Mouse (Mus musculus) frontal cortex, postnatal 36 days (tissue): ENCODE results near the gene Lrba.

ENCODE experiments used
- DNase-seq, 2 experiments: peaks; one replicate each; pipeline ENCODE4 v3.0.0; 2022; ENCODE audit warnings: low spot score in 2 of 2

Gene Lrba

DNA sequence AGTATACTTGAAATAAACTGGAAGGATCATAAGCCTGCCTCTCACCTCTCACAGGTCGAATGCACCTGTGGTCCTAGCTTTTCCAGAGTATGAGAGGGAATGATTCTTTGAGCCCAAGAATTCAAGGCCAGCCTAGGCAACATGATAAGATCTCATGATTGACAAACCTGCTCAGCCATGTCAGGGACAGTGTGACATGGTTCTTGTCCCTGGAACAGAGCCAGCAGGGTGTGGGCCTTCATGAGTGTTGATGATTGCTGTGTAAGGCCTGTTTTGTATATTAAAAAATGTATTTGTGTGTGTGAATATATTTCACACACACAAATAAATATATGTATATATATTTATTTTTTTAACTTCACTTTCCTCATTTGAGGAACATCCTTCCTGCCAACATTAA is 29.3 kb downstream of the Lrba start:
- no peak for DNase-seq

DNA sequence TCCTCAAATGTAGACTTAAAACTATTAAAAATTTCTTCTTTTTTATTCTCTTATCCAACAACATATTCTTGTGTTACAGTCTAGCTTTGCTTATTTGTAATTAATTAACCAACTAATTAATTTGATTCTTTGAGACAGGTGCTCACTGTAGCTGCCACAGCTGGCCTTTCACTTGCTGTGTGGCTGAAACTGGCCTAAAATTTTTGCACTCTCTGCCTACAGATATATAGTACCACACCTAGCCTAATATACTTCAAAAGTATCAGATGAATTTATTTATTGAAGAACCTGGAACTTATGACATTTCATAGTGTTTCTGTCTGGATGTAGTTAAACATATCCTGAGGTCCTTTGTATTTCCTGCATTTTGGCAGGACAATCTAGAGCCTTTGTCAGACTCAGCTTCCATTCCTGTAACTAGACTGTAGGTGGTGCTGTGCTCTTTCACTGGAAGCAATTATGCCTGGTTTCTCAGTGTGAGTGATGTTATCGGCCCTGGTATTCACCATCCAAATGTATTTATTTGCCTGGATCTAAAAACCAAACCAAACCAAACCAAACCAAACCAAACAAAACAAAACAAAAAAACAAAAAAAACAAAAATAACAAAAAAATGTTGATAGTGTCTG is 43.7 kb downstream of the Lrba start:
- DNase-seq = peak in 1 of 2 experiments; percentile 43

DNA sequence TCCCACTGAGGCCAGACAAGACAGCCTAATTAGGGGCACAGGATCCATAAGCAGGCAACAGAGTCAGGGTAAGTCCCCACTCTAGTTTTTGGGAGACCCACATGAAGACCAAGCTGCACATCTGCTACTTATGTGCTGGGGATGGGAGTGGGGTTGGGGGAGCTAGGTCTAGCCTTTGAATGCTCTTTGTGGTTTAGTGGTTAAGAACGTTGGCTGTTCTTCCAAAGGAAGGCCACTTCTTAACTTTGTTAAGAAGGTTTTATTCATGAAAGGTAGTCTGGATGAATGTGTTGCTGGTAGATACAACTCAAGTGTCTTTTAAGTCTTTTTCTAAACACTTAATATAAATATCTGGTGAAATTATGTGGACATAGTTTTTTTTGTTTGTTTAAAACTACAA is 51.2 kb downstream of the Lrba start:
- no peak for DNase-seq

DNA sequence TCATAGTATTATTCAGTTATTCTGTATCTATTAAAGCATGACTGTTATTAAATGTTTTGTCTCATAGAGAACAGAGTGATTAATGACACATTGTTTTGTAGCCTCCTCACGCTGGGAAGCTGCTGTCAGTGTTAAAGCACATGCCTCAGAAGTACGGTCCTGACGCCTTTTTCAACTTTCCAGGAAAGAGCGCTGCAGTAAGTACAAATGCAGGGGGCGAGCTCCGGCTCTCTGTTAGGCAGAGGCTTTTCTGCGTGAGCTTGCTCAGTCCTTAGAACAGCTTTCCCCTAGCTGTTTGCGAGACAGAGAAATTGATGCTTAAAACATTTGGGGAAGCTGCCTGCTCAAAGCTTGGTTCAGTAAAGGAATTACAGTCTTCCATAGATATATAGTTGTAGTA is 66.8 kb downstream of the Lrba start:
- no peak for DNase-seq

DNA sequence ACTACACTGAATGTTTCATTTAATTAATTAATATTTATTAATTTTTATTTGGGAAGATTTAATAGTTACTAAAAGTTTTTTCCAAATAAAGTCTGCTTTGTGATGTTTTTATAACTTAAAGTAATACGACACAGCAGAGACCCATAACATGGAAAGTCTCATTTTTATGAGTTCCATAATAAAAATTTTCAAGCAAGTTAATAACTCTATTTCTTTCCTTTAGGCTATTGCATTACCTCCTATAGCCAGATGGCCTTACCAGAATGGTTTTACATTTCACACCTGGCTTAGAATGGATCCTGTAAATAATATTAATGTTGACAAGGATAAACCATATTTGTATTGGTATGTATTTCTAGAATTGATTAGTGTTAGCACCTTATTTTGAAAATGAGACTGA is 70.4 kb downstream of the Lrba start:
- no peak for DNase-seq

DNA sequence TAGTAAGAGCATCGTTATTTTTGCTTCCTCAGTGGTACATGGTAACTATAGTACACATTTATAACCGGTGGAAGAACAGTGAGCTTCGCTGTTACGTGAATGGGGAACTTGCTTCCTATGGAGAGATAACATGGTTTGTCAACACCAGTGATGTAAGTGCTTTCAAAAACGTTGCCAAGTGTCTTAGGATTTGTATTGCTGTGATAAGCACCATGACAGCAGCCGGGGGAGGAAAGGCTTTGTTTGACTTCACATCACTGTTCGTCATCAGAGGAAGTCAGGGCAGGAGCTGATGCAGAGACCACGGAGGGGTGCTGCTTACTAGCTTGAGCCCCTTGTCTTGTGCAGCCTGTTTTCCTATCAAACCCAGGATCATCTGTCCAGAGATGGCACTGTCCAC is 71.7 kb downstream of the Lrba start:
- DNase-seq = no peak

DNA sequence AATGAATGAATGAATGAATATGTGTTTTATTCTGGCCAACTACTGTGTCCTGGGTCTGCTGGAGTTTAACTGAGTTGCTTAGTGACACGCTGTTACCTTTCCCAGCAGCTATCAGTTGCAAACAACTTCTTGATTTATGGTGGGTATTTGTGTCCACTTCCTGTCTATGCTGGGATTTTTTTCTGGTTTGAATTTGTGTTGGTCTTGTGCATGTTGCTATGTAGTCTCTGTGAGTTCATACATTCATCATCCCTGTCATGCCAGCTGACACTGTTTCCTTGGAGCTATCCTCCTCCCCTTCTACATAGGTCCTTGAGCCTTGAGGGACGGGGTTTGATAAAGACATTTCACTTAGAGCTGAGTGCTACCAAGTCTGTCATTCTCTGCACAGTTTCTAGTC is 84.4 kb downstream of the Lrba start:
- no peak for DNase-seq

DNA sequence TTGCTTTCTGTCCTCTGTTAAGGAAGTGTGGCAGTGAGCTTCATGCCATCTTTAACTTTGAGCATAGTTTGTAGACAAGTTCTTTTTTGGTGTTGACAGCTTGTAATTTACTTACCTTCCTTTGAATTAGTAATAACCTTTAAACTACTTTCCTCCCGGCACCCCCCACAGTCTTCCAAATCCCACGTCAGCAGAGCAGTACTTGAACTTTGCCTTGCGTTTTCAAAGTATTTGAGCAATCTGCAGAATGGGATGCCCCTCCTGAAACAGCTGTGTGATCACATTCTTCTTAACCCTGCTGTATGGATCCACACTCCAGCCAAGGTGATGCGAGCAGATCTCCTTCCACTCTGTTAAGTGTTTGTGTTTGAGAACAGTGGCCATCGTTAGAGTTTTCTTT is 85.7 kb downstream of the Lrba start:
- DNase-seq = no peak

DNA sequence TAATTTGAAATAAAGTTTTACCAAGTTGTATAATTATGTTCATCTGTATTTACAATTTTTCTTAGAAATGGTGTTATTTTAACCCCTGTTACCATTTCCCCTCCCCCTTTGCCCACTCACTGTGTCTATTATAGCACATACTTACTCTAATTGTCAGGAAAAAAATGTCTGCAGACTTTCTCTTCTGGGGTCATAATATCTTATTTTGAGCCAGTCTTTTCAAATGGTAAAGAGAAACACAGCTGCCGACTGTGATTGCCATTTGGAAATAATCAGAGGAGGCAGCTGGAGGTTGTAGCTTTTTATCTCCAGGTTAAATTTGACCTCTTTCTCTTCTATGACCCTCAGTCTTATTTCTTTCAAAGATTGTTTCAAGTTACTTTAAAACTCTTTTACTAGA is 86.9 kb downstream of the Lrba start:
- DNase-seq = no peak

DNA sequence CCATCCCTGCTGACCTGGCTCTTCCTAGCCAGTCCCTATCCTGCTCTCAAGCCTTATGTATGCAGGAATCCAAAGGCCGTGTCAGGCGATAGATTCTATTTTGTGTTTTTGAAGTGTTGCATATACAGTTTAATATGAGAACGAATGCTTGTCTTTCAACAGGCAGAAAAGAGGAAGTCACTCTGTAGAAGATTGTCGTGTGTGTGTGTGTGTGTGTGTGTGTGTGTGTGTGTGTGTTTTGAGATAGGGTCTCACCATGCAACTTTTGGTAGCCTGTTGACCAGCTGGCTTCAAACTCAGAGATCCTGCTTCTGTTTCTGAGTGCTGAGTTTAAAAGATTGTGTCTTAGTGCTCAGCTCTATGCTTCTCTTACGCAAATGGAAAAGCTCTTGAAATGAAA is 93.2 kb downstream of the Lrba start:
- no peak for DNase-seq

DNA sequence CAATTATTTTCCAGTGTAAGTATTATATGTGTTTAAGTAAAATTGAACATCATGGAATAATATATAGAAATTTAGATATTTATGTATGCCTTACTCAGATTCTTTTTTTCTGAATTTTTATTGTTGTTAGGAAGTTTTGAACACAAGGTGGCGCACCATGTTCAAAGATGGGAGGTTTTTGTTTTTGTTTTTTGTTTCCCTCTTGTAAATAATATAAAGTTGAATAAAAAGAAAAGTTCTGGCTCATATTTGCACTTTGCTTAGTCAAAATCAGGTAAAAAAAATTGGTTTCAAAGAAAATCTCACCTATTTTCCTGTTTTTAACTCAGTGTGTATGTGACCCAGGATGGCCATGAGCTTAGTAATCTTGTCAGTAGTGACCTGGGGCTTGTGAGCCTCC is 104.1 kb downstream of the Lrba start:
- no peak for DNase-seq

DNA sequence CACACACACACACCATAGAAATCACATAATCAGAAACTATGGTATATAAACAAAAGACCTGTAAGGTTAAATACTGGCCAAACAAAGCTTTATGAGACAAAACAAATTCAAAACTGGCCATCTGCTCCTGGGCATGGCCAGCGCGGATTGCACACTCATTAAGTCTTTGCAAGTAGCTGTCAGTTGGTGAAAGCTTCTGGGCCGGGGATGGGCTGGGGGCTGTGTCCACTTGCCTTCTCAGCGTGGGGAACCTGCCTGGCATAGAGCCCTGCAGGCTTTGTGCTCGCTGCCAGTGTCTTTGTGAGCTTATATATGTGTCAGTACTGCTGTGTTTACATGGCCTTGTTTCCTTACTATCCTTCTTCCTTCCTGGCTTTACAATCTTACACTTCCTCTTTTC is 118.8 kb downstream of the Lrba start:
- DNase-seq = no peak

DNA sequence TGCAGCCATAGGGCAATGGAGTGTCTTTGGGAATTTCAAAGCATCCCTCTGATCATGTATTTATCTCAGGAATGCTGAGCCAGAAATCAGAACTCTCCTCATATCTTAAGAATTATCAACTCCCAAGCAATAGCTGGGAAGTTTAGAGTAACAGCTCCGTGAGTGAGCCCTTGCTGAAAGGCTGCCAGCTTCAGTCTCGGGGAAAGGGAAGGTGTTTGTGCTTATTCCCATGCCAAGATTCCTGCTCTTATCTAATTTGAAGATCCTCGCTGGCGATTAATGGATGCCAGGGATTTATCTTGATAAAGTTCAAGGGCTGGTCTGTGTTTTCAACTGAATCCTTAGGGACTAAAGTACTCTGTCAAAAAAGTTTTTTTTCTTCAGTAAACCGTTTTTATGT is 138.0 kb downstream of the Lrba start:
- no peak for DNase-seq

DNA sequence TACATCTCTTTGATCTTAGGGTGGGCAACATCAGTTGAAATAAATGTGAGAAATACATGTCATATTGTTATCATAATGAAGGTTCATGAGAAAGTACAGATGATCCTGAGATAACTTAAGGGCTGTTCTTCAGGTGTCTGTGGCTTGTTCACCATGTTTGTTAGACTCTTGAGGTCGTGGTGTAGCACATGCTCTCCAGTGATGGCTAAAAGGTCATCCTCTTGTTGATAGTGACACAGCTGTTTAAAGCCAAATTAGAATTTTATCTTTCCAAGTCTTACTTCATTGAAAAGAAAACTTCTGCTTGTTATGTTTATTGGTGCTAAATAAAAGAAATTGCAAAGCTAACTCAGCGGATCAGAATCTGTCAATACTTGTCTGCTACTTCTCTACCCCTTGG is 147.0 kb downstream of the Lrba start:
- no peak for DNase-seq

DNA sequence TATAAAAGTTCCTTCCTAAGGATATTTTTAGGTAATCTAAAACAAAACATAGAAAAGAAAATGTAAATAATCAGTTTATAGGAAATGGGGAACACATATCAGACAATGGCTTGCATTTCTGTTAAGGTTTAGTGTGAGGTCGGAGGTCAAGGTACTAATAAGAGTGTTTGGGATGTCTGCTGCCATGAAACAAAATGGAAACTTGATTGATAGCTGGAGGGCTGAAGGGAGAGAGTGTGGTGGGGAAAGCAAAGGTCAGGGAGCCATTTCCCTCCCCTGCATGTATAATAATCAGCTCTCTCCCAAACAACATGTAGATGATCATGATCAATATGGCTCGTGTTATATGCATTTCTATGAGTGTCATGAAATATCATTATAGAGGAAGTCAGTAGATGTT is 150.8 kb downstream of the Lrba start:
- no peak for DNase-seq

DNA sequence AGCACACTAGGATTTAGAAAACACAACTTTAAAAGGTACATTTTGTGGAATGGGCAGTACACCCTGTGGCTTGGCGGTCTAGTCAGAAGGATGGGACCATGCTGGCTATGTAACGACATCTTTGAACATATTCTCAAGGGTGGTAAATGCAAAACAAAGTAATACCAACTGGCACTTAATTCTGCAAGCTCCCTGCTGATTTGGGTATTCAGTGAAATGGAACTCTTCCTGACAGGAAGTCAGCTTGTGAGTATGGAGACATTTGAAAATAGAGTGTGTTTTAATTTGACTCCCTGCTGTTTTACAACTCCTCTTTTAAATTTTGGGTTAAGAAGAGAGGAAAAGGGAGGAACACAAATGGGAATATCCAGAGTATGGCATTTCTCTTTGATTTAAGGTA is 158.1 kb downstream of the Lrba start:
- DNase-seq = no peak

DNA sequence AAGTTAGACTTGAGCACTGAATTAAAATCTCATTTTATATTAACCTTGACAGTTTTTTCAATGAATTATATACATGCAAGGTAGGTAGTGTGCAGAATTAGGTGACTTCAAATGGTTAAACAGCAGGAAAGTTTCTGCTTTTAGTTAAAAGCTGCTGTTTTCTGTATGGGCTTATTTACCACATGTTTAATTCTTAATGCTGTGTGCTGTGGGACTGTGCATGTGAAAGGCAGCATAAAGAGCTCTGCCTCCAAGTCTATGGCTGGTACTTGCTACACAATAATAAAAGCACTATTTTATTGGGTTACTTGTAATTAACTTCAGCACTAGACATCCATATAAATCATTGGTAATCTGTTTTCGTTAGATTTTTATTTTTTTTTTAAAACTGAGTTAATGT is 160.6 kb downstream of the Lrba start:
- no peak for DNase-seq

DNA sequence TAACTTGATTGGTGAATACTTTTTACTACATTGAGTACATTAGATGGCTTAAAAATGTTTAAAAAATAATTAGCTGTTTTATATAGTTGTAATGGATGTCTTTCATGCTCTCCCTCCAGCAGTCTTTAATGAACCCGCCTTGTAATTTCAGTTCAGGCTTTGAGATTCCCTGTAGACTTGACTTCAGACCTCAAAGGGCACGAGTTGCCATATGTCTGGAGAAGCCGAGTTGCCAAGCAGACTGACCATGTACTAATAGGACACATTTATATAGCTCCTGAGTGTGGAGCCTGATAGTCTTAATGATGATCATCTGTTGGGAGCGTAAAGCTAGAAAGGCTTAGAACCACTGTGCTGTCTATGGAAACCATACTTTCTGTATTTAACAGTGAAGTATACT is 161.8 kb downstream of the Lrba start:
- DNase-seq = no peak

DNA sequence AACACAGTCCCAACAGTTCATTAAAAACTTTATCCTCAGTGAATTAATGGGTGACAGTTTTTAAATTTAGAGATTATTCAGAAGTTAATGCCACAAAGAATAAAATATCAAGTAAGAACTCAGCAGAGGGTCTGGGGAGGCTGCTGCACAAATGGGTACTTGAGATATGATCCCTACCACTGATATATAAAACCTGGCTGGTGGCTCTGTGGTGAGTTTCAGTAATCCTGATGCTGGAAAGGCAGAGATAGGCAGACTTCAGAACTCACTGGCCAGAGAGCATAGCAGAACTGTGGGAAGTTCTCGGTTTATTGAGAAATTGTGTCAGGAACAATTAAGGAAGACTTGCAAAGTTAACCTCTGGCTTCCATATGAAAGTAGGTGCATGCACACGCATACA is 199.3 kb downstream of the Lrba start:
- DNase-seq = no peak

DNA sequence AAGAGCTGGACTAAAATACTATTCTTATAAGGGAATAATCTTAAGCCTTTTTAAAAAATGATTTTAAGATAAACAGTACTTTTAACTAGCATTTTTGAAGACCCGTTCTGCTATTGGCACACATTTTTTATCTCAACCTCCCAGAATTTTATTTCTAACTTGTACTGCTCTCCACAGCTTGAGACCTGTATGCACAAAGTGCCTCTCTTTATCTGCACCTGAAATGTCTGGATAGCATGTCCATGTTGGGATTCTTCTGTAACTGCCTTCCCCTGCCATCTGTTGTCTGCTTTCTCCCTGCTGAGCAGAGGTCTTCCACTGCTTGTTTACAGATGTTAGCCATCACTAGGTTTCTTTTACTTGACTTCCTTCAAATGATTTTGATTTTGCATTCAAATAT is 202.3 kb downstream of the Lrba start:
- DNase-seq = no peak

DNA sequence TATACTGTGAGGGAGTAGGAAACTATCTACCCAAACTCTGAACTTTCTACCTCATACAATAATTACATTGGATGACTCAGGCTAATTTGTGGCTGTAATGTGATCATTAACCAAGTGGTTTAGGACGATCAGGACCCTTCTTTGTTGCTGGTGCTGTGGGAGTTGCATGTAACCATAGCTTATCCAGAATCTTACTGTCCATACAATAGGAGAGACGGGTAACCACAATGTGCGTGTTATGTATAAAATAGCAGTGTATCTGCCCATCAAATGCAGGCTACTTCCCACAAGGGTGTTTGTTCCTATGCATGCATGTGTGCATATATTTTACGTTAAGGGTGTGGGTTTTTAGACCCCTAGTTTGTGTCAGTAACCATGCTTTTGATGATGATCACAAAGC is 219.0 kb downstream of the Lrba start:
- DNase-seq = no peak

DNA sequence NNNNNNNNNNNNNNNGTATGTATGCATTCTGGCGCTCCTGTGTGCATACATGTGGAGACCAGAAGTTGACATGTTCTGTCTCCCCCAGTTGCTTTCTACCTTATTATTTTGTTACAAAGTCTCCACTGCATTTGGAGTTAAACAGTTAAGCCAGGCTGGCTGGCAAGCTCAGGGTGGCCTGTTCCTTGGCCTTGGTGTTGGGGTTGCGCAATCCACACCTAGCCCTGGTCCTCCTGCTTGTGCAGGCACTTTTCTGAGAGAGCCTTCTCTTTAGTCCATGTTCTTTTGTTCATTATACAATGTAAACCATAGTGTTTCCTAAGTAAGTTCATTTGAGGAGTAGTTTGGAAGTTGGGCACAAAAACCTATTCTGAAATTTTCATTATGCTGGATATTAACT is 226.7 kb downstream of the Lrba start:
- no peak for DNase-seq

DNA sequence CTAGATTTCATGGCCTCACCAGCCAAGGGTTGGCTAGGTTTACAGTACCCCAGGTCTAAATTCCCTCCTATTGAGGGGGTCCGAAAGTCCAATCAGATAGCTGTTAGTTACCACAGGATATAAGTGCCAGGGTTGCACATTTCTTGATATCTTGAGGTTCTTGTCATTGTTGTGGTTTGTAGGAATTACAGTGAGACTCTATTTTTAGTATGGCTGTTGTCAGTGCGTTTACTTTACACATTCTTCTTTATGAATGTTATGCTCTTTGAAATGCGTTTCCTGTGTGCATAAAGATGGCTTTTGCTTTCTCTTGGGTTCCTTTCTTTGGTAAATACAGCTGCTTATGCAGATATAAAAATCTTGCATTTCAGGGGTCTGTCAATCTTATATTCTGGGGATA is 237.1 kb downstream of the Lrba start:
- no peak for DNase-seq

DNA sequence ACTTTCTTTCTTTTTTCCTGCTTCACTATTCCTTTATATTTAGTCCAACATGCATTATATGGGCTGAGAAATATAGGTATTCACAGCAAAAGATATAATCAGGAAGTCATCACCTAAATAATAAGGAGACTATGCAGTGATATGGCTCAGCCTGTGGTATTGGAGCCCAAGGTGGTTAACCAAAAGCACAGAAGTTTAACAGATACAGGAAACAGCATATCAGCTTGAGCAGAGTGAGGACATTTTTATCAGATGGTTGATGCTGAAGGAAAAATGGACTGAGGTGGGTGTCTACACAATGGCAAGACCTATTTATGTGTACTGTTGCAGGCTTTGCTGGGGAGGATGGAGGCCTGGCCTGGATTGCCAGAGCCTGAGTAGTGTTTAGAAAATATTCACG is 265.5 kb downstream of the Lrba start:
- DNase-seq = no peak

DNA sequence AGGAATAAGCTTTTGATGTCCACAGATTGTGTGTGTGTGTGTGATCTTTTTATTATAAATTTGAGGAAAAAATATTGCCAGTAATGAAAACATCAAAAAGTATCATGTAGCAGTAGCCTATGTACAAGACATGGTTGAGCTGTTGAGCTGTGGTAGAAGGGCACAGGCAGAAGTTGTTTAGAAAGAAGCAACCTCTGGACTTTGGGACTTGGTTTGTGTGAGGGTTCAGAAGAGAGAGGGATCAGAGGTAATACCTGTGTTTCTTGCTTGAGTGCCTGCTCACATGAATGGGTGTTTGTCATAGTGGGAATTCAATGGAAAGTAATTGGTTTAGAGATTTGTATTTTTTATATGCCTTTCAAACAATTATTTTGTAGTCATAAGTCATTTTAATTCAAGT is 276.1 kb downstream of the Lrba start:
- DNase-seq = no peak
